Mouse (Mus musculus): ENCODE results near the gene Fam117a. TPM values are rescaled to one million over a fixed set of nuclear protein-coding genes. Genes with fewer than 3 reads are reported as not detected.

Fam117a gene
- polyA plus RNA-seq, 1 experiment from 2014 or later: 5.5 TPM

GRCm38 (mm10) chr11:95343180-95343579 is 6.4 kb downstream of the Fam117a start:
- H3K4me2 ChIP-seq (replicated peaks; ENCODE audit: low read depth): no peak overlapping the region
- WGBS: 77% methylated on average over 4 of the region's 4 CpGs
- H3K9me3 ChIP-seq (ENCODE audit: control insufficient read depth): no peaks in the 10 kb centered on the region
- no peak for TF ChIP-seq CTCF (IDR thresholded peaks at IDR 0.05; ENCODE audit: low read depth)
- no peak overlapping the region for H3K4me3 ChIP-seq (ENCODE audit: low read depth, low read length)
- peaks cover 11% of the 10 kb centered on the region; the same call in 1 of the 2 replicates for H3K36me3 ChIP-seq (ENCODE audit: control insufficient read depth, insufficient read depth)
- no peak overlapping the region for H3K27ac ChIP-seq (ENCODE audit: low read depth, low read length)
- no peak for ATAC-seq
- no peak overlapping the region for H3K9ac ChIP-seq (ENCODE audit: low read depth, low read length)
- peaks cover 8% of the 10 kb centered on the region; the same call in 1 of the 2 replicates for H3K4me1 ChIP-seq (replicated peaks; ENCODE audit: control insufficient read depth, insufficient read depth, low read length)
- no peaks in the 10 kb centered on the region for H3K27me3 ChIP-seq (replicated peaks; ENCODE audit: control insufficient read depth, insufficient read depth, low read length)

DNA sequence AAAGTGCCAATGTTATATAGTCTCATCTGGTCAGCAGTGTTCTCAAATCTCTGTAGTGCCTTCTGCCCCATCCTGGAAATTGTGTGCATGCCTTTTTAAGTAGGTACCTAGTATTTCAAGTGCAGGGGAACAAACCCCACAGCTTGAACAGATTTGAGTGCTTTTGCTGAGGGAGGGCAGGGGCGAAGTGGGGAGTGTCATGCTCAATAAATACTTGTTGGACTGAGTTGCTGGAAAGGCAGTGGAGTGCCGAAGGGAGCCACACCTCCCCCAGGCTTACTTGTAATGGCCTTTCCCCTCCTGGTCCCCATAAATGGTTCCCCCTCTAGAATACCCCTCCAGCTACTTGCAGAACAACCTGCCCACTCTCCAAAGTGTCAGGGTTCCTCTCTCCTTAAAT is 7.4 kb downstream of the Fam117a start:
- ATAC-seq: no peak
- WGBS: 52% methylated on average over 2 of the region's 2 CpGs
- TF ChIP-seq CTCF (IDR thresholded peaks at IDR 0.05; ENCODE audit: low read depth): no peak
- Histone ChIP-seq H3K4me3 (ENCODE audit: low read depth, low read length) (no peak overlapping the region), H3K36me3 (ENCODE audit: control insufficient read depth, insufficient read depth) (peaks cover 11% of the 10 kb centered on the region; the same call in 1 of the 2 replicates), H3K27ac (ENCODE audit: low read depth, low read length) (no peak overlapping the region), H3K27me3 (replicated peaks; ENCODE audit: control insufficient read depth, insufficient read depth, low read length) (no peaks in the 10 kb centered on the region), H3K4me1 (replicated peaks; ENCODE audit: control insufficient read depth, insufficient read depth, low read length) (peaks cover 3% of the 10 kb centered on the region; the same call in 1 of the 2 replicates), H3K9ac (ENCODE audit: low read depth, low read length) (no peak overlapping the region), H3K4me2 (replicated peaks; ENCODE audit: low read depth) (no peak overlapping the region), H3K9me3 (ENCODE audit: control insufficient read depth) (no peaks in the 10 kb centered on the region)

GRCm38 (mm10) chr11:95350289-95350688 is 13.5 kb downstream of the Fam117a start:
- Histone ChIP-seq H3K4me2 (replicated peaks; ENCODE audit: low read depth) (peak overlapping the region; percentile 25; the same call in 1 of the 2 replicates), H3K4me3 (ENCODE audit: low read depth, low read length) (no peak overlapping the region), H3K27ac (ENCODE audit: low read depth, low read length) (peak overlapping the region; percentile 83), H3K36me3 (ENCODE audit: control insufficient read depth, insufficient read depth) (peaks cover 11% of the 10 kb centered on the region), H3K9ac (ENCODE audit: low read depth, low read length) (no peak overlapping the region), H3K9me3 (ENCODE audit: control insufficient read depth) (no peaks in the 10 kb centered on the region), H3K4me1 (replicated peaks; ENCODE audit: control insufficient read depth, insufficient read depth, low read length) (0 out of 2 replicates have a peak, but pooled peaks cover 5% of the 10 kb centered on the region), H3K27me3 (replicated peaks; ENCODE audit: control insufficient read depth, insufficient read depth, low read length) (no peaks in the 10 kb centered on the region)
- TF ChIP-seq CTCF (IDR thresholded peaks at IDR 0.05; ENCODE audit: low read depth): no peak
- 46% methylated on average over 6 of the region's 6 CpGs for WGBS
- peak; percentile 44; the same call in 1 of the 2 replicates for ATAC-seq

DNA sequence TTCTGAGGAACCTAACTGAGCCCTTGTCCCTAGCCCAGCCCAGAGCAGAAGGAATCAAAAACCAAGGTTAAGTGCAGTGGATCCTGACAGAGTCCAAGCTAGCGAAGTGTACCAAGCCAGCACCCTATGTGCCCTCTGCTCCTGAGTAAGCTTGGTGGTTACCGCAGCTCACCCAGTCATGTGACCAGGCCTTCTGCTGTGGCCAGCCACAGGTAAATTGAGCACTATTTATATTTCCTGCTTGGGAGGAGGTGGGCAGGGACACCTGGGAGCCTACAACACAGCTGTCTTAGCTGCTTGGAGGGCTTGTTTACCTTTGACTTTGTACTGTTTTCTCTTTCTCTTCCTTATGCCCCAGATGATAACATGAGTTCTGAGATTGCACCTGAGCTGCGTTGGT is 14.1 kb downstream of the Fam117a start:
- ATAC-seq: peak; percentile 92
- Histone ChIP-seq H3K4me1 (replicated peaks; ENCODE audit: control insufficient read depth, insufficient read depth, low read length) (0 out of 2 replicates have a peak, but pooled peaks cover 5% of the 10 kb centered on the region), H3K9ac (ENCODE audit: low read depth, low read length) (no peak overlapping the region), H3K27me3 (replicated peaks; ENCODE audit: control insufficient read depth, insufficient read depth, low read length) (no peaks in the 10 kb centered on the region), H3K4me3 (ENCODE audit: low read depth, low read length) (no peak overlapping the region), H3K27ac (ENCODE audit: low read depth, low read length) (peak overlapping the region; percentile 83), H3K4me2 (replicated peaks; ENCODE audit: low read depth) (0 out of 2 replicates have a peak overlapping the region, but pooled peaks have one; percentile 21), H3K9me3 (ENCODE audit: control insufficient read depth) (no peaks in the 10 kb centered on the region), H3K36me3 (ENCODE audit: control insufficient read depth, insufficient read depth) (peaks cover 11% of the 10 kb centered on the region)
- TF ChIP-seq CTCF (IDR thresholded peaks at IDR 0.05; ENCODE audit: low read depth): no peak
- WGBS: 22% methylated on average over 3 of the region's 3 CpGs

- Histone ChIP-seq H3K27ac (ENCODE audit: low read depth, low read length) (no peak overlapping the region), H3K27me3 (replicated peaks; ENCODE audit: control insufficient read depth, insufficient read depth, low read length) (no peaks in the 10 kb centered on the region), H3K9me3 (ENCODE audit: control insufficient read depth) (no peaks in the 10 kb centered on the region), H3K36me3 (ENCODE audit: control insufficient read depth, insufficient read depth) (no peaks in the 10 kb centered on the region; the same call in 1 of the 2 replicates), H3K4me2 (replicated peaks; ENCODE audit: low read depth) (no peak overlapping the region), H3K4me3 (ENCODE audit: low read depth, low read length) (no peak overlapping the region), H3K4me1 (replicated peaks; ENCODE audit: control insufficient read depth, insufficient read depth, low read length) (0 out of 2 replicates have a peak, but pooled peaks cover 5% of the 10 kb centered on the region), H3K9ac (ENCODE audit: low read depth, low read length) (no peak overlapping the region)
- WGBS: 94% methylated on average over 2 of the region's 2 CpGs
- ATAC-seq: no peak
- TF ChIP-seq CTCF (IDR thresholded peaks at IDR 0.05; ENCODE audit: low read depth): no peak
Measured at GRCm38 (mm10) chr11:95352686-95353085, 15.9 kb downstream of the Fam117a start.

GRCm38 (mm10) chr11:95353226-95353625 is 16.4 kb downstream of the Fam117a start:
- WGBS: 80% methylated on average over 9 of the region's 9 CpGs
- Histone ChIP-seq H3K27me3 (replicated peaks; ENCODE audit: control insufficient read depth, insufficient read depth, low read length) (no peaks in the 10 kb centered on the region), H3K27ac (ENCODE audit: low read depth, low read length) (no peak overlapping the region), H3K4me2 (replicated peaks; ENCODE audit: low read depth) (no peak overlapping the region), H3K9me3 (ENCODE audit: control insufficient read depth) (no peaks in the 10 kb centered on the region), H3K4me1 (replicated peaks; ENCODE audit: control insufficient read depth, insufficient read depth, low read length) (0 out of 2 replicates have a peak, but pooled peaks cover 5% of the 10 kb centered on the region), H3K36me3 (ENCODE audit: control insufficient read depth, insufficient read depth) (no peaks in the 10 kb centered on the region; the same call in 1 of the 2 replicates), H3K4me3 (ENCODE audit: low read depth, low read length) (no peak overlapping the region), H3K9ac (ENCODE audit: low read depth, low read length) (no peak overlapping the region)
- TF ChIP-seq CTCF (IDR thresholded peaks at IDR 0.05; ENCODE audit: low read depth): no peak
- no peak for ATAC-seq

All from intestine, postnatal 0 days (tissue).